Mouse (Mus musculus): ENCODE data around the gene Ctrc.
A peak's percentile ranks its signal among the peaks of the same experiment; 100 is the strongest.
"Not testable (repeated sequence)": the region's sequence is repeated elsewhere in the genome, so short reads cannot be mapped to it uniquely, and the experiment has no call there.

Ctrc gene

DNA sequence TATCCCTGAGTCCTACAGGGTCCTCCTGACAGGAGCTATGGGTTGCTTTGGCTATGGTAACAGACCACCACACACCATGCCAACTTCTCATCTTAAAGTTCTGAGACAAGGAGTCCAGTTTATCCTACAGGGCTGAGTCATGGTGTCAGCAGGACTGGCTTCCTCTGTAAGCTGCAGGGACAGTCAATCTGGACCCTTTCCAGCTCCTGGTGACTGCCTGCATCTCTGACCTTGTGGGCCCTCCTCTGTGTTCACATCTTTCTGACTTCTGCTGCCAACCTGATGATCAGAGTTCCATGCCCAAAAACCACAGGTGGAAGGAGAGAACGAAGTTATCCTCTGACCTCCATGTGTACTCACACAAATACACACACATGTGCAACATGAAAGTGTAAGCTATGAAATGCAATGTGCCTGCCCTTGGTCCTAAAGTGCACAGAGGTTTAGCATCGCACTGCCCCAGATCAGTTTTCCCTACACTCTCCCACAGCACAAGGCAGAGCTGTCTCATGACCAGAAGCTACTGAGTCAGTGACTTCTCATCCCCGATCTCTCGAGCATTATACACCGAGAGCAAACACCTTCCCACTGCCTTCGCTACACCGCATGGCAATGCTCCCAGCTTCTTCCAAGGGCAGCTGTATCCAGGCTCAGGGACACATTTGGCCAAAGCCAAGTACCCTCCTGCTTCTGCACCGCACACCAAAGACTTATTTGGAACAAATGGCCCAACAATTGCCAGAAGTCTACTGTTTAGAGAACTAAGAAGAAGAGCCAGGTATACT lies 64.8 kb downstream of the Ctrc start:
- no peak for DNase-seq

DNA sequence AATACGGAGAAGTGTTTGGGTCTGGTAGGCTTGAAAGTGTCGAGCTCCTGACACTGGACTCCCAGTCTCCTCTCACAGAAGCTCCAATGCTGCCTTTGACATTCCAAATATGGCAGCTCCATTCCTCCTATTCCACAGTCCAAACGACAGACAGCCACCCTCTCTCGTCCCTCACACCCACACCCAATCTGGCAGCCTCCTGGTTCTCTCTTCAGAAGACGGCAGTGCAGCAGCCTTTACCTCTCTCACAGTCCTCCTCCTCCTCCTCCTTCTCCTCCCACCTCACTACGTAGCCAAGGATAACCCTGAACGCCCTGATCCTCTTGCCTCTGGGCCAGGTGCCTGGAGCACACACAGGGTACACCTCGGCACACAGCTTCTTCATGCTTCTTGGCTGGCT lies 66.3 kb downstream of the Ctrc start:
- no peak for DNase-seq

DNA sequence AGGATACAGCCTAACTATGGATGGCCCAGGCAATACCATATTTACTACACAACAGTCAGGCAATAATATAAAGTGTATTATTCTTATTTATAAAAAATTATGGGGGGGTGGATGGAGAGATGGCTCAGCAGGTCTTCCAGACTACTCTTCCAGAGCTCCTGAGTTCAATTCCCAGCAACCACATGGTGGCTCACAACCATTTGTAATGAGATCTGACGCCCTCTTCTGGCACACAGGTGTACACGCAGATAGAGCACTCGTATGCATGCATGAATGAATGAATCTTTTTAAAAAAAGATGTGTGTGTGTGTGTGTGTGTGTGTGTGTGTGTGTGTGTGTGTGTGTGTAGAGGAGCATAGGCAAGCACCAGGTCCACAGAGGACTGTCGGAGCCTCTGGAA lies 73.1 kb downstream of the Ctrc start:
- DNase-seq: not testable (repeated sequence)

DNA sequence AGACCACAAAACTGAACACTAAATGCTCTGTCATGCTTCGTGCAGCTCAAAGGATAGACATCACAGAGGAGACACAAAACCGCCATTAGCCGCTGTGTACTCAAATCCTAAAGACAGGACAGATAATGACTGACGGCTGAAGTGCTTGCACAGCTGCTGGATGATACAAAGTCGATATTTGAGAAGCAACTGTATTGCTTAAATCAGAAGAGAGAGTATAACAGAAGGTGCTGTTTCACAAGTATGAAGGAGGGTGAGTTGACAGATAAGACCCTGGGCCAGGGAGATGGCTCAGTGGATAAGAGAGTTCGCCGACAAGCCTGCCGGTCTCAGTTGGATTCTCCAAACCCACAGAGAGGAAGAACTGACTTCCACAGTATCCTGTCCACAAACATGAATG lies 74.3 kb downstream of the Ctrc start:
- DNase-seq: no peak

DNA sequence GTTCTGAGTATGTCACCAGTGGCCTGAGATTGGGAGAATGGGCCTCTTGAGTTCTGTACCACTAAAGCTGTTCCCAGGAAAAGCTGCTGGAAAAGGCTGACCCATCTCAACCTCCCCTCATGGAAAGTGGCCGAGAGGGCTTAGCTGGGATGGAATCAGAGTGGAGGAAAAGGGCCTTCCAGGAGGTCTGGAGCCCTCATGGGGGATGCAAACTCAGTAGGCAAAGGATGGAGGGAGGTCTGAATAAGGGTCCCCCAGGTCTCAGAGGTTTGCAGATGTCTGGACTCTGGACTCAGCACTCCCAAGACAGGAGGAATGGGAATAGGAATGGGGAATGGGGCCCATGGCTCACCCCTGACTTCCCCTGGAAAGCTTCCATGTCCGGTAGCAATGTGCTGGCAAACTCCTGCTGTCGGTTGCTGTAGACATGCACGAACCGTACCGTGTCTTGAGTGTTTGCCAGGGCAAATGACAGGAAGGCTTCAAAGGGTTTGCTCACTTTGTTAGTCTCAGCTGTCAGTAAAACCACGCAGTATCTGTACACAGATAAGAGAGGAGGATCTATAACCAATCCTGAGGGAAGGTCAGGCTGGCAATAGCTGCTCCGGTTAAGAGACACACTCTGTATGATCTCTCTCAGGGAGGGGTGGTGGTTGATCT lies 76.5 kb downstream of the Ctrc start:
- no peak for DNase-seq

DNA sequence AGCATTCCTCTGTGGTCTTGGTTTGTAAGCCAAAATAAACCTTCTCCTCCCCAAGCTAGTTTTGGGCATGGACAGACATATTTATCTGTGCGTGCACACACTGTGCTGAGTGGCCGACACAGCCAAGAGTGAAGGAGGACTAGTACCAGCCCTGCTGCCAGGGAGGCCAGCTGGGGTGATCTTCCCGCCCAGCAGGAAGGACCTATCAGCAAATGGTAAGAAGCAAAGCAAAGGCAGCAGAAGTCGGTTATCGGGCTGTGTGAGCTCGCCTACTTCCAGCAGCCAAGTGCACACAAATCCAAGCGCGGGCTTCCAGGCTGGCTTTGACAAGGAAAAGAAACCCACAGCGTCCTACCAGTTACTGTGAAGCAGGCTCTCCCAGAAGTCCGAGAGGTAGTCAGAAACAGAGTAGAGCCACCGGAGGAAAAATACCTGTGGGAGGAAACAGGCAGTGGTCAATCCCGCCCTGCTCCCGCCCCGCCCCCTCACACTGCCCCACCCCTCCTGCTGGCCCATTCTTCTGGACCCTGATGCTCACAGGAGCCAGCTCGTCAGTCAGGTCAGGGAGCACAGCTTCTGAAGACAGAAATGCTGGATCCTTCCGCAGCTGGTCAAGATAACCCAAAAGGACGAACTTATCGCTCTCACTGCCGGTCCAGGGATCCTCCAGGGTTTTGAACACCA lies 78.7 kb downstream of the Ctrc start:
- peak; percentile 70 for DNase-seq

DNA sequence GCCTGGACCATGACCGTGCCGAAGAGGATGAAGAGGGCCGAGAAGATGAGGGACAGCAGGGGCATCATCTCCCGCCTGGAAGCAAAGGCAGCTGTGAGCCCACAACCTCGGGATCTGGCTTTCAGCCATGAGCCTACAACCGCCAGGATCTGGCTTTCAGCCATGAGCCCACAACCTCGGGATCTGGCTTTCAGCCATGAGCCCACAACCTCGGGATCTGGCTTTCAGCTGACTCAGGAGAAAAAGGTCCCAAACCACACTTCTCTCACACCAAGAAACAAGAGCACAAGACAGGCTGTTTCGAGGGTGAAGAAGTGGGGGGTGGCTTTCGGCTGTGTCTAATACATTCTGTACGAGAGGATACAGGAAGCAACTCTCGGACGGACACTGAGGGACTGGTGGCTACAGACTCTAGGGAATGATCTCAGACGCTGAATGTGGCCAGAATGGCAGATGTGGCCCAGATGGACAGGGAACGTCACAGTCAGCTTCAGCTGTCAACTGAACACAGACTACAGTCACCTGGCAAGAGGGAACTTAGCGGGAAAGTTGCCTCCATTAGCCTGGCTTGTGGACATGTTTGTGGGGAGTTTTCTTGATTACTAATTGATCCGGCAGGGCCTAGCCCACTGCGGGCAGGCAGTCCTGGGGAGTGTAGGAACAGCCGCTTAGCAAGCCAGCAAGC lies 79.3 kb downstream of the Ctrc start:
- peak; percentile 35 for DNase-seq

DNA sequence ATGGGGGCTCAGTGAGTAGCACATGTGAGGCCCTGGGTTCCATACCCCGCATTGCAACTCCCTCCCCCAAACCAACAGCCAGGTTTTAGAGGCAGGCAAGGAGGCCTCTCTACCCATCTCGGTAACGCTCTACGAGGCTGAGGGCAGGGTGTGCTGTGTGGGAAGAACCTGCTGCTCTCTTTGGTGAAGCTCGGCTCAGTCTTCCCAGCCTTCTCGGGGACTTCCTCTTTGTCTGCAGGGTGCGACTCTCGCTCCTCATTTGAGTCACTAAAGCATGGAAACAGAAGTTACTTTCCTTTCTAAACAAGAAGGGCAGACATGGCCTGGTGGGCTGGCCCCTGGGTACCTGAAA lies 79.9 kb downstream of the Ctrc start:
- peak; percentile 50 for DNase-seq

DNA sequence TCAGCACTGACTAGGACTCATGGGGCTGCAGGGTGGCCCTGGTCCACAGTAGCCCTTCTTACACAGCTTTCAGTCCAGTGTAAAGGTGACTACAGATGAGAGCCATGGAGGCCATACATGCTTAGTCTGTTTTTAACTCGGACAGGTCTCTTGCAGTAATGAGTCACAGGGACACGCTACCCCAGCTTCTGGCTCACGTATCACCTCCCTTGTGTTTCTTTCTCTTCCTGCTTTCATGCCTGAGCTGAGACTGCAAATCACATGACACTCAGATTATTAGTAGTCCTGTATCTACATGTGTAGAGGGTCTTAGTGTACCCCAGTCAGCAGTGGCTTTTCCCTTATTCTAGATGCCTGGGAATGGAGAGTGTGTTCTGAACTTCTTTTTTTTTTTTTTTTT lies 81.2 kb downstream of the Ctrc start:
- no peak for DNase-seq

All from lung, postnatal 36 days (tissue).